Mouse (Mus musculus) midbrain, postnatal 0 days (tissue): ENCODE data around the gene Fcmr. TPM values are rescaled to one million over a fixed set of nuclear protein-coding genes. Genes with fewer than 3 reads are reported as not detected.

Experiments
- ATAC-seq: fragments of 200-750 bp; cut with Nextera tagmentation; 2 replicates; pipeline ENCODE4 v1.8.0; 2017; ENCODE audit warnings: moderate number of reproducible peaks, mild to moderate bottlenecking, moderate TSS enrichment, moderate library complexity; ENCODE audit not compliant: low FRiP score
- DNase-seq: peaks from one replicate; pipeline ENCODE4 v3.0.0-alpha.2; 2015; ENCODE audit warnings: low spot score
- H3K27ac ChIP-seq: fragments of 300-500 bp; sonication (generic); 2 replicates; pipeline ENCODE4 v1.5.1; 2014; ENCODE audit warnings: low read depth, mild to moderate bottlenecking, low read length, mixed read lengths
- H3K27me3 ChIP-seq: fragments of 300-500 bp; sonication (generic); 2 replicates; pipeline ENCODE4 v1.6.1; 2014; ENCODE audit warnings: low read length, control low read depth, mixed read lengths; ENCODE audit not compliant: insufficient read depth
- H3K36me3 ChIP-seq: fragments of 300-500 bp; sonication (generic); 2 replicates; pipeline ENCODE4 v1.6.1; 2014; ENCODE audit warnings: low read length, control low read depth, mixed read lengths; ENCODE audit not compliant: insufficient read depth
- H3K4me1 ChIP-seq: fragments of 300-500 bp; sonication (generic); 2 replicates; pipeline ENCODE4 v1.6.1; 2014; ENCODE audit warnings: mild to moderate bottlenecking, control low read depth, antibody characterized with exemption, low read length, mixed read lengths; ENCODE audit not compliant: insufficient read depth
- H3K4me2 ChIP-seq: fragments of 300-500 bp; sonication (generic); 2 replicates; pipeline ENCODE4 v1.6.1; 2014; ENCODE audit warnings: low read depth, mild to moderate bottlenecking, low read length, mixed read lengths; ENCODE audit not compliant: poor library complexity, severe bottlenecking
- H3K4me3 ChIP-seq: fragments of 300-500 bp; sonication (generic); 2 replicates; pipeline ENCODE4 v1.5.1; 2014; ENCODE audit warnings: low read depth, mild to moderate bottlenecking, low read length, moderate library complexity
- H3K9ac ChIP-seq: fragments of 300-500 bp; sonication (generic); replicated peaks from 2 replicates; pipeline ENCODE4 v1.6.1; 2014; ENCODE audit warnings: mild to moderate bottlenecking, low read length, moderate library complexity, mixed read lengths; ENCODE audit not compliant: poor library complexity, severe bottlenecking
- H3K9me3 ChIP-seq: fragments of 300-500 bp; sonication (generic); 2 replicates; pipeline ENCODE4 v1.6.1; 2016; ENCODE audit warnings: low read length, control low read depth
- CTCF ChIP-seq: IDR thresholded peaks from 2 replicates; pipeline ENCODE4 v1.5.1; 2016; ENCODE audit warnings: antibody characterized with exemption, mild to moderate bottlenecking
- polyA plus RNA-seq: library from polyadenylated mRNA; unstranded; fragments of >200 nt; fragmentation: Nextera tagmentation; extraction: Ambion mirVana; gene quantifications from 2 replicates; pipeline ENCODE4 v1.2.1, GENCODE M21; 2015
- total RNA-seq: library from RNA; depleted of rRNA; stranded (reverse); fragments of >200 nt; gene quantifications from 2 replicates; pipeline ENCODE4 v1.2.3, GENCODE M21; 2014; rRNA removed

The Fcmr gene
- total and polyA plus RNA-seq, 2 experiments from 2014 or later = 0.16 to 2.3 TPM

- Histone ChIP-seq H3K9me3 (no peaks in the 10 kb centered on the region), H3K4me3 (no peak overlapping the region), H3K9ac (no peak overlapping the region), H3K27me3 (no peaks in the 10 kb centered on the region), H3K27ac (no peak overlapping the region), H3K4me2 (no peak overlapping the region), H3K4me1 (no peaks in the 10 kb centered on the region), H3K36me3 (no peaks in the 10 kb centered on the region)
- ATAC-seq = no peak
- no peak for DNase-seq
- no peak for TF ChIP-seq CTCF
Observed at GRCm38 (mm10) chr1:130926484-130926883, 61.0 kb downstream of the Fcmr start.

Other genes starting within 250 kb of the Fcmr start
- gene Zp3r, start 236.0 kb upstream of the Fcmr start, total RNA-seq = not detected in 2 replicates
- gene Zp3r, start 236.0 kb upstream of the Fcmr start, polyA plus RNA-seq = not detected in 2 replicates
- 0.05 and 0.93 TPM in 2 replicates for gene C4bp, start 204.0 kb upstream of the Fcmr start, total RNA-seq
- 0.05 and 0.11 TPM in 2 replicates for gene C4bp, start 204.0 kb upstream of the Fcmr start, polyA plus RNA-seq
- gene Gm29427, start 149.9 kb upstream of the Fcmr start, total RNA-seq = not detected in 2 replicates
- gene Gm29427, start 149.9 kb upstream of the Fcmr start, polyA plus RNA-seq = not detected in 2 replicates
- gene Yod1, start 148.3 kb upstream of the Fcmr start, total RNA-seq = 9.8 and 13.0 TPM in 2 replicates
- gene Yod1, start 148.3 kb upstream of the Fcmr start, polyA plus RNA-seq = 15.4 and 21.0 TPM in 2 replicates
- 26.6 and 41.0 TPM in 2 replicates for gene Pfkfb2, start 136.4 kb upstream of the Fcmr start, total RNA-seq
- 16.9 and 17.2 TPM in 2 replicates for gene Pfkfb2, start 136.4 kb upstream of the Fcmr start, polyA plus RNA-seq
- gene AA986860, start 133.7 kb upstream of the Fcmr start, total RNA-seq = 0.71 and 0.99 TPM in 2 replicates
- 0.42 TPM in 2 replicates for gene AA986860, start 133.7 kb upstream of the Fcmr start, polyA plus RNA-seq
- gene Fcamr, start 64.8 kb upstream of the Fcmr start, total RNA-seq = not detected in 2 replicates
- gene Fcamr, start 64.8 kb upstream of the Fcmr start, polyA plus RNA-seq = not detected in 2 replicates
- not detected in 2 replicates for gene Pigr, start 39.0 kb upstream of the Fcmr start, total RNA-seq
- gene Pigr, start 39.0 kb upstream of the Fcmr start, polyA plus RNA-seq = not detected in 2 replicates
- not detected in 2 replicates for gene Il24, start 21.8 kb downstream of the Fcmr start, total RNA-seq
- gene Il24, start 21.8 kb downstream of the Fcmr start, polyA plus RNA-seq = not detected in 2 replicates
- gene Il20, start 45.8 kb downstream of the Fcmr start, total RNA-seq = not detected in 2 replicates
- gene Il20, start 45.8 kb downstream of the Fcmr start, polyA plus RNA-seq = not detected in 2 replicates
- gene Il19, start 74.4 kb downstream of the Fcmr start, total RNA-seq = not detected in 2 replicates
- gene Il19, start 74.4 kb downstream of the Fcmr start, polyA plus RNA-seq = 0.27 TPM in 1 of 2 replicates, not detected in the other
- gene Il10, start 154.2 kb downstream of the Fcmr start, total RNA-seq = not detected in 2 replicates
- gene Il10, start 154.2 kb downstream of the Fcmr start, polyA plus RNA-seq = not detected in 2 replicates
- gene Mapkapk2, start 232.2 kb downstream of the Fcmr start, total RNA-seq = 44.2 and 48.1 TPM in 2 replicates
- gene Mapkapk2, start 232.2 kb downstream of the Fcmr start, polyA plus RNA-seq = 13.7 and 13.8 TPM in 2 replicates